Mouse (Mus musculus): ENCODE data around the gene Ttc26. TPM values are rescaled to one million over a fixed set of nuclear protein-coding genes. Genes with fewer than 3 reads are reported as not detected.

Gene Ttc26
- polyA plus RNA-seq (2017; shearing (Covaris generic)), result 0.24 TPM

GRCm38 (mm10) chr6:38381129-38381771 lies at the start of gene Ttc26:
Ttc26 (plus strand) TSS chr6:38381469.

GRCm38 (mm10) chr6:38353811-38354722 lies 27.2 kb upstream of the Ttc26 start, which contains the start of gene Zc3hav1:
Zc3hav1 (minus strand) TSS chr6:38354603.

GRCm38 (mm10) chr6:38433261-38434033 lies 52.2 kb downstream of the Ttc26 start, which contains the start of gene Ubn2:
Ubn2 (plus strand) TSS chr6:38433950.

Other genes starting within 250 kb of the Ttc26 start
- 0.20 TPM for gene D630045J12Rik, start 127.5 kb upstream of the Ttc26 start, polyA plus RNA-seq (2017; shearing (Covaris generic))
- 0.48 TPM for gene Zc3hav1l, start 82.2 kb upstream of the Ttc26 start, polyA plus RNA-seq (2017; shearing (Covaris generic))
- 121 TPM for gene Zc3hav1, start 26.9 kb upstream of the Ttc26 start, polyA plus RNA-seq (2017; shearing (Covaris generic))
- 11.8 TPM for gene Ubn2, start 52.5 kb downstream of the Ttc26 start, polyA plus RNA-seq (2017; shearing (Covaris generic))
- 55.1 TPM for gene Fmc1, start 152.0 kb downstream of the Ttc26 start, polyA plus RNA-seq (2017; shearing (Covaris generic))
- 34.3 TPM for gene Luc7l2, start 169.9 kb downstream of the Ttc26 start, polyA plus RNA-seq (2017; shearing (Covaris generic))